Mouse (Mus musculus) neural tube, embryonic 15.5 days (tissue): ENCODE results near the gene Auts2. TPM values are rescaled to one million over a fixed set of nuclear protein-coding genes. Genes with fewer than 3 reads are reported as not detected.

ENCODE experiments used
- ATAC-seq: fragments of 200-750 bp; cut with Nextera tagmentation; 2 replicates; pipeline ENCODE4 v1.8.0; 2017; ENCODE audit warnings: mild to moderate bottlenecking, moderate TSS enrichment, moderate library complexity; ENCODE audit not compliant: low FRiP score
- H3K27ac ChIP-seq: fragments of 300-500 bp; sonication (generic); replicated peaks from 2 replicates; pipeline ENCODE4 v1.5.1; 2015; ENCODE audit warnings: mild to moderate bottlenecking, inconsistent platforms
- H3K27me3 ChIP-seq: fragments of 300-500 bp; sonication (generic); replicated peaks from 2 replicates; pipeline ENCODE4 v1.6.1; 2015; ENCODE audit warnings: inconsistent platforms
- H3K36me3 ChIP-seq: fragments of 300-500 bp; sonication (generic); 2 replicates; pipeline ENCODE4 v1.6.1; 2015; ENCODE audit warnings: inconsistent platforms
- H3K4me1 ChIP-seq: fragments of 300-500 bp; sonication (generic); 2 replicates; pipeline ENCODE4 v1.6.1; 2015; ENCODE audit warnings: inconsistent platforms
- H3K4me2 ChIP-seq: fragments of 300-500 bp; sonication (generic); 2 replicates; pipeline ENCODE4 v1.6.1; 2015; ENCODE audit warnings: inconsistent platforms, mild to moderate bottlenecking, moderate library complexity
- H3K4me3 ChIP-seq: fragments of 300-500 bp; sonication (generic); replicated peaks from 2 replicates; pipeline ENCODE4 v1.5.1; 2015; ENCODE audit warnings: mild to moderate bottlenecking, inconsistent platforms
- H3K9ac ChIP-seq: fragments of 300-500 bp; sonication (generic); replicated peaks from 2 replicates; pipeline ENCODE4 v1.6.1; 2015; ENCODE audit warnings: mild to moderate bottlenecking, inconsistent platforms
- H3K9me3 ChIP-seq: fragments of 300-500 bp; sonication (generic); replicated peaks from 2 replicates; pipeline ENCODE4 v1.6.1; 2016; ENCODE audit warnings: inconsistent platforms
- WGBS: fragments of 180-500 bp; shearing (Covaris S2); methylation state at CpG from one replicate; pipeline ENCODE4 v1.1.7; 2015; ENCODE audit warnings: mixed read lengths; 5-methylcytosine and 5-hydroxymethylcytosine counted together
- polyA plus RNA-seq: library from polyadenylated mRNA; unstranded; fragments of >200 nt; fragmentation: Nextera tagmentation; extraction: Ambion mirVana; gene quantifications from 2 replicates; pipeline ENCODE4 v1.2.1, GENCODE M21; 2015

Gene Auts2
- polyA plus RNA-seq, 1 experiment from 2014 or later = 52.5 TPM

GRCm38 (mm10) chr5:131717359-131717965, 825.7 kb downstream of the Auts2 start:
- Histone ChIP-seq H3K27ac (peak overlapping the region; percentile 72), H3K4me2 (peak overlapping the region; percentile 17), H3K4me3 (no peak overlapping the region), H3K9ac (no peak overlapping the region), H3K27me3 (no peaks in the 10 kb centered on the region), H3K9me3 (no peaks in the 10 kb centered on the region), H3K4me1 (peaks cover 40% of the 10 kb centered on the region), H3K36me3 (no peaks in the 10 kb centered on the region)
- peak; percentile 79 for ATAC-seq
- WGBS = 33% methylated on average over 19 of the region's 19 CpGs

- no peak for ATAC-seq
- Histone ChIP-seq H3K4me3 (no peak overlapping the region), H3K27ac (no peak overlapping the region), H3K4me1 (peaks cover 48% of the 10 kb centered on the region), H3K4me2 (no peak overlapping the region), H3K9ac (no peak overlapping the region), H3K9me3 (no peaks in the 10 kb centered on the region), H3K27me3 (no peaks in the 10 kb centered on the region), H3K36me3 (no peaks in the 10 kb centered on the region)
- 87% methylated on average over 5 of the region's 5 CpGs for WGBS
Measured at GRCm38 (mm10) chr5:131714979-131715378, 828.2 kb downstream of the Auts2 start.

DNA sequence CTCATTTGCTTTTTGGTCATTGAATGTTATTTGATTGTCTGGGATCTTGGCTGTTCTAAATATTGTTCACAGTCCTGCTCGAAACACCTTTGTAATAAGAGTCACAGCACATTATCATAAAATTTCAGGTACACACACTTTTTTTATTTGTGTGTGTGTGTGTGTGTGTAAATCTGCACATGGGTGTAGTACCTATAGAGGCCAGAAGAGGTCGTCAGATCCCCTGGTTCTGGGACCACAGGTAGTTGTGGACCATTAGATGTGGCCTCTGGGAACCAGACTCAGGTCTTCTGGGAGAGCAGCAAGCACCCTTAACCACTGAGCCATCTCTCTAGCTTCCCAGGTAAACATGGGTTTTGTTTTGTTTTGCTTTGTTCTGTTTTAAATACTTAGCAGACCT, 830.7 kb downstream of the Auts2 start:
- peaks cover 33% of the 10 kb centered on the region for H3K4me1 ChIP-seq
- H3K9ac ChIP-seq = no peak overlapping the region
- 92% methylated on average over 2 of the region's 2 CpGs for WGBS
- no peak overlapping the region for H3K27ac ChIP-seq
- H3K9me3 ChIP-seq = no peaks in the 10 kb centered on the region
- H3K27me3 ChIP-seq = no peaks in the 10 kb centered on the region
- H3K4me2 ChIP-seq = no peak overlapping the region
- ATAC-seq = no peak
- H3K4me3 ChIP-seq = no peak overlapping the region
- H3K36me3 ChIP-seq = no peaks in the 10 kb centered on the region

DNA sequence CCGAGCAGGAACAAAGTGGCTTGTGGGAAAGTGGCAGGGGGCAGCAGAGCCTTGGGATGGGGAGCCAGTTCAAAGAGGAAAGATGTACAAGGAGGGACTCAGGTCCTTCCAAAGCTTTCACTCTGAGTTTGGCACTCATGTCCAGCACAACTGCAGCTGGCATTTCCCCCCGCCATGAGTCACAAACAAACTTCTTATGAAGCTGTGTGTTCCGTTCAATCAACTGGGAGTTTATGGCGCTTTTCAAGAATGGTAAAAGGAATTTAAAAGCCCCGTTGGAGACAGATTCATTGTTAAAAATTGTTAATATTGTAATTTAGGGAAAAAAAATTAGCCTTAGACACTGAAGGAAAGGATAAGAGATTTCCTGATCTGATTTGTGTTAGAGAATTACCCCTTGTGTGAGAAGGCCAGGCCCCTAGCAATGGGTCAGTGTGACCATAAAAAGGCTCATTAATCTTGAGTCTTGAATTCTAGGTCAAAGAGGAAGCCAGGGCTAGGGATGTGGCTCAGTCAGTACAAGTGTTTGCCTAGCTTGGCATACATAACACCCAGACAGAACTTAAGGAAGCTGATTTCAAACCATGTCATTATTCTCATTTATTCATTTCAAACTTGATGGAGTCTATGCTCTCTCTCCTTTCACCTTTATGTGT, 831.5 kb downstream of the Auts2 start:
- Histone ChIP-seq H3K36me3 (no peaks in the 10 kb centered on the region), H3K27me3 (no peaks in the 10 kb centered on the region), H3K27ac (peak overlapping the region; percentile 46; the same call in 1 of the 2 replicates), H3K4me1 (peaks cover 28% of the 10 kb centered on the region), H3K9ac (no peak overlapping the region), H3K4me2 (no peak overlapping the region), H3K9me3 (no peaks in the 10 kb centered on the region), H3K4me3 (no peak overlapping the region)
- no peak for ATAC-seq
- 42% methylated on average over 5 of the region's 5 CpGs for WGBS

DNA sequence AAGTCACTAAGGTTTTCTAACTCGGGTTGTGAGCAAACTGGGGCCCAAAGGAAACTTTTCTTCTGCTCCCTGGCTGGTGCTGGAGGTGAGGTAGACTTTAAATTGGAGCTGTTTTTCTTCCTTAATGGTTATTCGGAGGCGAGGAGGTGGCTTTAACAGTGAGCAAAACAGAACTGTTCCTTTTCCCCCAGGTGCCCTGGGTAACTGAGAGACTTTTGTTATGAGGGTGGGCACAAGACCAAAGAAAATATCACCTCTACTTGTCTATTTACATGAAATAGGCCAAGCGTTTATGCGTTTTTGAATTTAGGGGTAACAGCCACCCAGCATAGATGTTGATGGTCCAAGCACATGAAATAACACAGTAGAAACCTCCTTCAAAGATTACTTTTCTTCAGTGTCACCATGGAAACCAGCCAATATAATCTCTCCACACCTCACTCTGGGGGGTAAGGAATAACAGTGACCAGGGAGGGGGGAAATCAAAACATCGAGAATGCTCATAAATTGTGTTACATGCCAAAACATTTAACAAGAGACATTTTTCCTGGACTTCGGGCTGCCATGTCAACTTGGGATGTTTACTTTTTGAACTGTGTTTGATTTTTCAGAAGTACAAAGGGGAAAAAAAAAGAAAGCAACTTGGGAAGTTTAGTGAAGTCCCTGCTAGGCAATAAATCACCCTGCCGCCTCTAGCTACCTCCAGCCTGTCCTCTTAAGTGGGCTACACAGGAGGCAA, 832.2 kb downstream of the Auts2 start:
- Histone ChIP-seq H3K36me3 (no peaks in the 10 kb centered on the region), H3K9me3 (no peaks in the 10 kb centered on the region), H3K27me3 (no peaks in the 10 kb centered on the region), H3K9ac (no peak overlapping the region), H3K4me1 (peaks cover 23% of the 10 kb centered on the region), H3K4me3 (no peak overlapping the region), H3K4me2 (no peak overlapping the region), H3K27ac (peak overlapping the region; percentile 46; the same call in 1 of the 2 replicates)
- 46% methylated on average over 8 of the region's 8 CpGs for WGBS
- no peak for ATAC-seq

- Histone ChIP-seq H3K4me1 (peaks cover 23% of the 10 kb centered on the region), H3K9me3 (no peaks in the 10 kb centered on the region), H3K36me3 (no peaks in the 10 kb centered on the region), H3K27ac (no peak overlapping the region), H3K4me3 (no peak overlapping the region), H3K27me3 (no peaks in the 10 kb centered on the region), H3K9ac (no peak overlapping the region), H3K4me2 (no peak overlapping the region)
- WGBS = 44% methylated on average over 7 of the region's 7 CpGs
- ATAC-seq = peak; percentile 41; the same call in 1 of the 2 replicates
Measured at GRCm38 (mm10) chr5:131707471-131707870, 835.7 kb downstream of the Auts2 start.

DNA sequence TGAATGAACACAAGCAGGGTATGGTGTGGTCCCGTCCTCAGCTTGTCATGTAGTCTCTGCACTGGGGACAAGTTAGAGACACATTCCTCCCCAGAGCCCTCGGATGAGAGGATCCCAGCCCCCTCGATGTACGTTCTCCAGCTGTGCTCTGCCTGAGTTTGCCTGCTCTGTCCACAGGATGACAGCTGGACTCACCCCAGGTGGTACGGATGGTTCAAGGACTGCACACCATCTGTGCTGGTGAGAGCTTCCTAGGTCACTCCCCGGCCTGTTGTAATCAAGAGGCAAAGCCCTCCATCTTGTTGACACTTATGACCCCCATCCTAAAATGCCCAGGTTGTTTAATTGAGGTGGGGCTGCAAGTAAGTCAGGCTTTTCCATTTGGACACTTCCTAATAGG, 839.4 kb downstream of the Auts2 start:
- Histone ChIP-seq H3K27ac (no peak overlapping the region), H3K4me1 (peaks cover 8% of the 10 kb centered on the region), H3K9me3 (no peaks in the 10 kb centered on the region), H3K36me3 (no peaks in the 10 kb centered on the region), H3K27me3 (no peaks in the 10 kb centered on the region), H3K9ac (no peak overlapping the region), H3K4me2 (no peak overlapping the region), H3K4me3 (no peak overlapping the region)
- no peak for ATAC-seq
- WGBS = 33% methylated on average over 6 of the region's 6 CpGs

GRCm38 (mm10) chr5:131702840-131703392, 840.2 kb downstream of the Auts2 start:
- Histone ChIP-seq H3K4me1 (peaks cover 8% of the 10 kb centered on the region), H3K9ac (no peak overlapping the region), H3K36me3 (no peaks in the 10 kb centered on the region), H3K9me3 (no peaks in the 10 kb centered on the region), H3K4me2 (no peak overlapping the region), H3K27ac (no peak overlapping the region), H3K4me3 (no peak overlapping the region), H3K27me3 (no peaks in the 10 kb centered on the region)
- 83% methylated on average over 6 of the region's 6 CpGs for WGBS
- ATAC-seq = no peak

DNA sequence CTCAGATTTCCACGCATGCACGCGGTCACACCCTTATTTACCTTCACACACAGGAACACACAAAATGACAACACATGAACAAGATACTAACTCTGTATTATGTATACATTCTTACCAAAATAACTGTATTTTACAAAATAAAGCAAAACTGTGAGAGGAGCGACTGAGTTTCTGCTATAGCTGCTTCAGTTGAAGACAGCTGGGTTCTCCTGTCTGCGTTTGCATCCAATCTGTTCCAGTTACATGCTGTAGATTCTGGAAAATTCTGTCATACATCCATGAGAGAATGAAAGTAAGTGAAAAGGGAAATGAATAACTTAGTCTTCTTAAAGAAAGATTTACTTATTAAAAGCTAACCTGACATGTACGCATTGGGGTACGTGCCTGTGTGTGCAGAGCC, 844.2 kb downstream of the Auts2 start:
- Histone ChIP-seq H3K4me1 (0 out of 2 replicates have a peak, but pooled peaks cover 4% of the 10 kb centered on the region), H3K9ac (no peak overlapping the region), H3K4me3 (no peak overlapping the region), H3K36me3 (no peaks in the 10 kb centered on the region), H3K9me3 (no peaks in the 10 kb centered on the region), H3K27me3 (no peaks in the 10 kb centered on the region), H3K4me2 (no peak overlapping the region), H3K27ac (no peak overlapping the region)
- no peak for ATAC-seq
- WGBS = 98% methylated on average over 7 of the region's 7 CpGs

- WGBS = 77% methylated on average over 1 of the region's 1 CpGs
- no peak for ATAC-seq
Measured at GRCm38 (mm10) chr5:131690781-131691180, 852.4 kb downstream of the Auts2 start.

DNA sequence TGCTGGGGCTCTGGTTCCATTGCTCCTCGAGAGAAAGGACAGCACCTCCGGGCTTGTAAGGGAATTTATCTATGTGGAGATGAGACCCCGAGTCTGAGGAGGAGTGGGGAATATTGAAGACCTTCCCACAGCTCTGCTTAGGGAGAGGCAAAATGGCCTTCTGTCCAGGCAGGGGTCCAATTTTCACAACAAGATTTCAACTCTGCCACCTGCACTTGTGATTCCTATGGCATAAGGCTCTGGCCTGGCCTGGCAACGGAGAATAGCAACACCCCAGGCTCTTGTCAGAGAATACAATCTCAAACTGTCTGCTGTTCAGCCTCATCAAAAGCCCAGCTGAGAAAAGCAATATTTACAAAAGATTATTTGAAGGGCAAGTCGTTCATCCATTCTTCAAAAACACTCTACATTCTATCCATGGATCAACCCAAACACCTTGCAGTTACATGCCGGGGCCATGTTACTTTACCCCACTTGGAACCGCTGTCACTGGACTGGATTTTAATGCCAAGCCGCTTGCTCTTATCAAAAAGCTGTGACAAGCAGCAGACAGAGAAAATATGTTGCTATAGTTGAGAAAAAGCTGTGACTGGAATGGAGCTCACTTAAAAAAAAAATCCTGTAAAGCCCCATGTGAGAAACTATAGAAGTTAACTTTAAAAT, 856.1 kb downstream of the Auts2 start:
- WGBS = 69% methylated on average over 8 of the region's 8 CpGs
- Histone ChIP-seq H3K4me2 (no peak overlapping the region), H3K9me3 (peaks cover 3% of the 10 kb centered on the region; the same call in 1 of the 2 replicates), H3K4me3 (no peak overlapping the region), H3K9ac (no peak overlapping the region), H3K27ac (no peak overlapping the region), H3K36me3 (peaks cover 4% of the 10 kb centered on the region; the same call in 1 of the 2 replicates), H3K4me1 (no peaks in the 10 kb centered on the region), H3K27me3 (no peaks in the 10 kb centered on the region)
- ATAC-seq = no peak

More at GRCm38 (mm10) chr5:131690781-131691180, 852.4 kb downstream of the Auts2 start:
- no peaks in the 10 kb centered on the region for H3K9me3 ChIP-seq
- H3K36me3 ChIP-seq = no peaks in the 10 kb centered on the region
- H3K27me3 ChIP-seq = no peaks in the 10 kb centered on the region
- H3K4me3 ChIP-seq = no peak overlapping the region
- H3K9ac ChIP-seq = no peak overlapping the region
- no peak overlapping the region for H3K27ac ChIP-seq
- H3K4me2 ChIP-seq = no peak overlapping the region
- no peaks in the 10 kb centered on the region for H3K4me1 ChIP-seq
